Mouse (Mus musculus): Measurements from ENCODE around the gene Apol11b. TPM values are rescaled to one million over a fixed set of nuclear protein-coding genes. Genes with fewer than 3 reads are reported as not detected.

Gene Apol11b
- 0.21 and 0.39 TPM in 2 replicates for polyA plus RNA-seq (2015; fragmentation: Nextera tagmentation; extraction: Ambion mirVana)

DNA sequence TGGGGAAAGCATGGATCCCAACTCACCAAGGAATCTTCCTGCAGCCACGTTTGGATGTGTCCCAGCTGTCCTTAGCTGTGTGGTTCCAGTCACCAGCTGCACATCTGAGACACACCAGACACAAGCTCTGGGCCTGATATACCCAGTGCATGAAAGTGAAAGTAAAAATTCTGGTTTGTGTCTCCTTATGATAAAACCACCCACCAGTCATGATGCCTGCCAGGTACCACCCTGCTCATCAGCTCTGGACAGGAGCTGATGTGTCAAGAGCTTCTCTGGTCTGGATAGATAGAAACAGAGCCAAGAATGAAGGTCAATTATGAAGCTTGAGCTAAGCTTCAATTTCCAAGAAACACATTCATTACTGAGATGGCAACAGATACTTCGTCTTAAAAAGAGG is at the start of gene Apol11b:
Apol11b (minus strand) TSS at position 111 of the 400 bp plus-strand sequence.

DNA sequence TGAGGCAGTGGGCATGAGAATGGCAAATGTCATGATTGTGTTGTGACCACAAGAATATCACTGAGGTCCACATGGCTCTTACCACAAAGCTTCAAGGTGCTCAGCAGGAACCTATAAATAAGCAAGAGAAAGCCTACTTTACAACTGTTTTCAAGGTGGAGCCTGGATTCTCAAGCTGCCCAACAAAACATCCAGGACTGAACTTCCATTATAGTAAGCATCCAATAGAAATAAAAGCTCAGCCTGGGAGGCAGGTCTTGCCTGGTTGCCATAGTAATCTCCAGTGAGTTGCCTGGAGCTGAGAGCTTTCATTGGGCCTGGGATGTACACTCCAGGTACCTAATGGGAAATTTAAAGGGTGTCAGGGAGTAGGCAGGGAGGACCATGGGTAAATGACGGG is 44.1 kb downstream of the Apol11b start, which contains the start of gene Gm36245:
Gm36245 (plus strand) TSS at position 301 of the 400 bp plus-strand sequence.

GRCm38 (mm10) chr15:77595961-77596360 is 47.1 kb downstream of the Apol11b start, which contains the start of gene Apol10b:
Apol10b (minus strand) TSS chr15:77596125.

Other genes starting within 250 kb of the Apol11b start
- 0.88 and 1.2 TPM in 2 replicates for gene Apol7a, start 244.2 kb downstream of the Apol11b start, polyA plus RNA-seq (2015; fragmentation: Nextera tagmentation; extraction: Ambion mirVana)
- gene Apol9a, start 232.2 kb downstream of the Apol11b start, polyA plus RNA-seq (2015; fragmentation: Nextera tagmentation; extraction: Ambion mirVana), result 1.2 and 2.3 TPM in 2 replicates
- gene Apol7b, start 195.8 kb downstream of the Apol11b start, polyA plus RNA-seq (2015; fragmentation: Nextera tagmentation; extraction: Ambion mirVana), result not detected in 2 replicates
- not detected in 2 replicates for gene Apol10a, start 166.2 kb downstream of the Apol11b start, polyA plus RNA-seq (2015; fragmentation: Nextera tagmentation; extraction: Ambion mirVana)
- not detected in 2 replicates for gene Apol11a, start 135.0 kb downstream of the Apol11b start, polyA plus RNA-seq (2015; fragmentation: Nextera tagmentation; extraction: Ambion mirVana)
- gene Apol7c, start 110.0 kb downstream of the Apol11b start, polyA plus RNA-seq (2015; fragmentation: Nextera tagmentation; extraction: Ambion mirVana), result not detected in 2 replicates
- not detected in 2 replicates for gene 1700025B11Rik, start 81.4 kb downstream of the Apol11b start, polyA plus RNA-seq (2015; fragmentation: Nextera tagmentation; extraction: Ambion mirVana)
- gene Apol10b, start 47.2 kb downstream of the Apol11b start, polyA plus RNA-seq (2015; fragmentation: Nextera tagmentation; extraction: Ambion mirVana), result 0.65 TPM in 1 of 2 replicates, not detected in the other
- not detected in 2 replicates for gene Gm36245, start 44.0 kb downstream of the Apol11b start, polyA plus RNA-seq (2015; fragmentation: Nextera tagmentation; extraction: Ambion mirVana)
- gene Apol7e, start 55.6 kb upstream of the Apol11b start, polyA plus RNA-seq (2015; fragmentation: Nextera tagmentation; extraction: Ambion mirVana), result 0.06 TPM in 1 of 2 replicates, not detected in the other
- gene Apol9b, start 85.8 kb upstream of the Apol11b start, polyA plus RNA-seq (2015; fragmentation: Nextera tagmentation; extraction: Ambion mirVana), result 1.2 and 1.8 TPM in 2 replicates
- 0.86 TPM in 1 of 2 replicates, not detected in the other for gene Apol8, start 113.7 kb upstream of the Apol11b start, polyA plus RNA-seq (2015; fragmentation: Nextera tagmentation; extraction: Ambion mirVana)
- gene Myh9, start 198.9 kb upstream of the Apol11b start, polyA plus RNA-seq (2015; fragmentation: Nextera tagmentation; extraction: Ambion mirVana), result 18.5 and 27.3 TPM in 2 replicates

Measured in adrenal gland, postnatal 0 days (tissue).